Mouse (Mus musculus) cerebellum, adult 2 months (tissue): ENCODE data around the gene Crtam. TPM values are rescaled to one million over a fixed set of nuclear protein-coding genes. Genes with fewer than 3 reads are reported as not detected.

ENCODE experiments used
- DNase-seq, 2 experiments: peaks; one replicate each; pipeline ENCODE4 v3.0.0; 2021
- H3K27ac ChIP-seq: fragments of 200-500 bp; 2 replicates; pipeline ENCODE4 v1.5.1; 2012; ENCODE audit warnings: low read length, control low read depth, inconsistent platforms; ENCODE audit not compliant: insufficient read depth
- H3K27me3 ChIP-seq: fragments of 200-500 bp; 2 replicates; pipeline ENCODE4 v1.6.1; 2012; ENCODE audit warnings: inconsistent platforms, mild to moderate bottlenecking, low read length, moderate library complexity; ENCODE audit not compliant: control insufficient read depth, insufficient read depth
- H3K4me1 ChIP-seq: fragments of 200-500 bp; 2 replicates; pipeline ENCODE4 v1.6.1; 2011; ENCODE audit warnings: low read length; ENCODE audit not compliant: control insufficient read depth, insufficient read depth
- H3K4me3 ChIP-seq: fragments of 200-500 bp; replicated peaks from 2 replicates; pipeline ENCODE3; 2011; ENCODE audit warnings: mild to moderate bottlenecking, low read depth, low read length, control low read depth; ENCODE audit not compliant: insufficient read depth
- CTCF ChIP-seq: fragments of 200-500 bp; IDR thresholded peaks from 2 replicates; pipeline ENCODE4 v1.5.1; 2011; ENCODE audit warnings: low read depth, mild to moderate bottlenecking, control low read depth, low read length, moderate library complexity, borderline replicate concordance; ENCODE audit not compliant: insufficient read depth
- POLR2A ChIP-seq: fragments of 200-500 bp; IDR thresholded peaks from 2 replicates; pipeline ENCODE4 v1.6.1; 2011; ENCODE audit warnings: low read length, control low read depth, borderline replicate concordance; ENCODE audit not compliant: insufficient read depth
- WGBS: fragments of 180-500 bp; shearing (Covaris S2); methylation state at CpG from one replicate; pipeline ENCODE4 v1.1.7; 2018; 5-methylcytosine and 5-hydroxymethylcytosine counted together
- polyA plus RNA-seq: library from polyadenylated mRNA; depleted of rRNA; stranded (reverse); fragments of >200 nt; gene quantifications from 2 replicates; pipeline ENCODE4 v1.2.3, GENCODE M21; 2012

The Crtam gene
- polyA plus RNA-seq, 1 experiment: 26.4 TPM

- Histone ChIP-seq H3K27me3 (no peaks in the 10 kb centered on the region), H3K27ac (no peak overlapping the region), H3K4me1 (no peaks in the 10 kb centered on the region), H3K4me3 (no peak overlapping the region)
- 47% methylated on average over 5 of the region's 5 CpGs for WGBS
- TF ChIP-seq POLR2A (no peak), CTCF (peak; percentile 68)
- peak; percentile 57 to 68 for DNase-seq
Observed at GRCm38 (mm10) chr9:41028470-41028869, 24.0 kb upstream of the Crtam start.

GRCm38 (mm10) chr9:41021690-41022089, 17.3 kb upstream of the Crtam start:
- TF ChIP-seq CTCF (no peak), POLR2A (no peak)
- WGBS: 72% methylated on average over 3 of the region's 3 CpGs
- no peaks in the 10 kb centered on the region for H3K27me3 ChIP-seq
- H3K4me1 ChIP-seq: no peaks in the 10 kb centered on the region
- no peak for DNase-seq
- H3K27ac ChIP-seq: no peak overlapping the region
- no peak overlapping the region for H3K4me3 ChIP-seq

GRCm38 (mm10) chr9:41020486-41020885, 16.1 kb upstream of the Crtam start:
- TF ChIP-seq CTCF (no peak), POLR2A (no peak)
- H3K27ac ChIP-seq: no peak overlapping the region
- H3K4me3 ChIP-seq: no peak overlapping the region
- no peaks in the 10 kb centered on the region for H3K4me1 ChIP-seq
- 79% methylated on average over 3 of the region's 3 CpGs for WGBS
- H3K27me3 ChIP-seq: no peaks in the 10 kb centered on the region
- DNase-seq: no peak

GRCm38 (mm10) chr9:41014512-41014911, 10.1 kb upstream of the Crtam start:
- Histone ChIP-seq H3K4me3 (no peak overlapping the region), H3K27ac (no peak overlapping the region), H3K4me1 (peaks cover 2% of the 10 kb centered on the region; the same call in 1 of the 2 replicates), H3K27me3 (no peaks in the 10 kb centered on the region)
- no peak for DNase-seq
- no peak for TF ChIP-seq CTCF
- no peak for TF ChIP-seq POLR2A
- WGBS: 38% methylated on average over 4 of the region's 4 CpGs

GRCm38 (mm10) chr9:41012456-41012855, 8.0 kb upstream of the Crtam start:
- Histone ChIP-seq H3K27ac (no peak overlapping the region), H3K4me1 (peaks cover 2% of the 10 kb centered on the region), H3K27me3 (no peaks in the 10 kb centered on the region), H3K4me3 (no peak overlapping the region)
- TF ChIP-seq POLR2A (no peak), CTCF (no peak)
- no peak for DNase-seq
- 77% methylated on average over 5 of the region's 5 CpGs for WGBS

GRCm38 (mm10) chr9:41011512-41012436, 7.3 kb upstream of the Crtam start:
- no peaks in the 10 kb centered on the region for H3K27me3 ChIP-seq
- H3K4me1 ChIP-seq: peaks cover 2% of the 10 kb centered on the region
- TF ChIP-seq POLR2A (no peak), CTCF (no peak)
- WGBS: 46% methylated on average over 13 of the region's 13 CpGs
- H3K27ac ChIP-seq: no peak overlapping the region
- no peak overlapping the region for H3K4me3 ChIP-seq
- no peak for DNase-seq

GRCm38 (mm10) chr9:41007785-41008184, 3.4 kb upstream of the Crtam start:
- no peak overlapping the region for H3K27ac ChIP-seq
- no peak overlapping the region for H3K4me3 ChIP-seq
- no peak for DNase-seq
- no peak for TF ChIP-seq POLR2A
- TF ChIP-seq CTCF: no peak
- H3K27me3 ChIP-seq: no peaks in the 10 kb centered on the region
- peaks cover 2% of the 10 kb centered on the region for H3K4me1 ChIP-seq
- 54% methylated on average over 1 of the region's 1 CpGs for WGBS
